Mouse (Mus musculus) gonadal fat pad, adult 2 months (tissue): ENCODE results near the gene Atf2. TPM values are rescaled to one million over a fixed set of nuclear protein-coding genes. Genes with fewer than 3 reads are reported as not detected.
A peak's percentile ranks its signal among the peaks of the same experiment; 100 is the strongest.
"Not testable (repeated sequence)": the region's sequence is repeated elsewhere in the genome, so short reads cannot be mapped to it uniquely, and the experiment has no call there.

Source experiments
- DNase-seq: peaks from one replicate; pipeline ENCODE4 v3.0.0-alpha.2; 2012; ENCODE audit warnings: low read depth
- polyA plus RNA-seq: library from polyadenylated mRNA; depleted of rRNA; stranded (reverse); fragments of >200 nt; gene quantifications from 2 replicates; pipeline ENCODE4 v1.2.3, GENCODE M21; 2012

The Atf2 gene
- polyA plus RNA-seq, 1 experiment = 12.1 TPM

DNA sequence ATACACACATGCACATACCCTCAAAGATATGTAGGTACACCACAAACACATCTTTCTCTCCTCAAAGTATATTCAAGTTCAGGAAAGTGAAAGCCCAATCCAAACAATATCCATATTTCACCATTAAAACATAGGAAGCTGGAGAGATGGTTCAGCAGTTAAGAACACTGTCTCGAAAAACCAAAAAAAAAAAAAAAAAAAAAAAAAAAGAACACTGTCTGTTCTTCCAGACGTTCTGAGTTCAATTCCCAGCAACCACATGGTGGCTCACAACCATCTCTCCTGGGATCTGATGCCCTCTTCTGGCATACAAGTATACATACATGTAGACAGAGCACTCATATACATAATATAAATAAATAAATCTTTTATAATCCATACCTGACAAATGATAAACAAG, 6.4 kb downstream of the Atf2 start:
- no peak for DNase-seq

DNA sequence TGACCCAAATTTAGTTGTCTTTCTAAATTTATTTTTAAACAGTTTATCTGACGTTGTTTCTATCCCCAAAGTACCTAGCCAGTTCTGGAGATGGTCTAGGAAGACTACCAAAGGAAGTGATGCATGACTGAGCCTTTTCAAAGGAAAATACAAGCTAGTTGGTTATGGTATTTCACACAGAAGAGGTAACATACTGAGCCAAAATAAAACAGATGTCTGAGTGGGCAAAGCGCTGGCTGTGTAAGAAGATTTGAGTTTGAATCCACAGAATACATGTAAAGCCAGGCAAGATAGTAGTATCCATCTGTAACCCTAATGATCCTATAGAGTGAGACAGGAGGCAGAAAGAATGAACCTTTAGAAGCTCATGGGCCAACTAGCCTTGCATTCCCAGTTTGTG, 14.5 kb downstream of the Atf2 start:
- no peak for DNase-seq

DNA sequence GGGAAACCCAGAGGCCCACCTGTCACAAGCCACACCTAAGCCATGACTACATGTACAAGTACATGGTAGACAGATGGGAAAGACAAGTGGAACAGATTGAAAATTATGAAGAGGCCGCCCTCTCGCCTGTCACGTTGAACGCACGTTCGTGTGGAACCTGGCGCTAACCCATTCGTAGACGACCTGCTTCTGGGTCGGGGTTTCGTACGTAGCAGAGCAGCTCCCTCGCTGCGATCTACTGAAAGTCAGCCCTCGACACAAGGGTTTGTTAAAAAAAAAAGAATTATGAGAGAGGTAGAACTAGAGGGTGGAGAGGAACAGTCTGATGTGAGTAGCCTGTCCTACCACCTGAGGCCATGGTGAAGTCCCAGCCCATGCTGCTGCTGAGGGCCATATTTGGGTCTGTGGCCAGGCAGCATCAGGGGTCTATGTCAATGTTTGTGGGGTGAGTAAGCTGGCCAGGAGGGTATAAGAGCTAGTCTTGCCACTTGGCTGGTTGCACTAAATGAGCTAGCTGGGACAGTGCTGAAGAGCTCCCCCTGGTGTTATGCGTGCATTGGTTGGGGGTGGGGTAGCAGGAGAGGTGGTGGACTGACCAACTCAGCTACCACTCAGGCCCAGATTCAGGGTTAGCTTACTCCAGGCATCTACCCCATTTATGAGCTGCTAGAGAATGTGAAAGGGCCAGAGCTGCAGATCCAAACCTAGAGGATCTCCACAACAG, 24.5 kb downstream of the Atf2 start:
- peak; percentile 5 for DNase-seq

DNA sequence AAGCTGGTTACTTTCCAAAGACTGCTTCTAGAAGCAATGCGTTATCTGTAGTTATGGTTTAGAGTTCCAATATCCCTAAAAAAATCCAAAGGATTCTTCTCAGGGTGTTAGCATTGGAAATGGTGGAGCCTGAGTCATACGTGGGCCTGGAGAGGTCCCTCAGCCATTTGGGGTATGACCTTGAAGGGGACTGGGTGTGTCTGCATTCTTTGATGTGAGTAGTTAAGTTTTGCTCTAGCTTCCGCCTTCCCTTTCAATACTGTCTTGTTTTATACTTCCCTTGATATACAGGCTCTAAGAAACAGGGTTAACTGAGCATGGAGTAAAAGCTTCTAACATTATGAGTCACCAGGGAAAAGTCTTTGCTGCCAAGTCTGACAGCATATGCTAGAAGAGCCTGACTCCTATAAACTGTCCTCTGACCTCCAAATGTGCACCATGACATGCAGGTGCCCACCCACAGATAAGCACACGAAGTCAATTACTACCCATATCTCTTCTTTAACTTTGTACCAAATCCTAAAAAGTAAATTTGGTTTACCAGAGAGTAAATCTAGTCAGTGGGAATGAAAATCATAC, 32.3 kb downstream of the Atf2 start:
- DNase-seq = no peak

DNA sequence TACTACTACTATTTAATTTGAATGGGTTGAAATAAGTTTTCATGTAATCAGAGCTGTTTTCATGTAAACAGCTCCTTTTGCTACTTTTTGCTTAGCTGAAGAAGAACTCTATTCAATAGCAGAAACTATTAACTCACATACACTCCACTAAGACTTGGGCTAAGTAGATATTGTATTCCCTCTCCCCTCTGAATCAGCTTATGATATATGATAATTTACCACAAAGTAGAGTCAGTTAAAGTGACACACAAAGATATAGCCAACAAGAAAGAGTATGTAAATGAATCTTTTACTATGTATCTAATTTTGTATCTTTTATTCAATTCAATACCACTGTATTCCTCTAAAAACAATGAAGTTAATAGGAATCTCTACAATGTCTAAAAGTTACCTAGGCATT, 35.1 kb downstream of the Atf2 start:
- no peak for DNase-seq

DNA sequence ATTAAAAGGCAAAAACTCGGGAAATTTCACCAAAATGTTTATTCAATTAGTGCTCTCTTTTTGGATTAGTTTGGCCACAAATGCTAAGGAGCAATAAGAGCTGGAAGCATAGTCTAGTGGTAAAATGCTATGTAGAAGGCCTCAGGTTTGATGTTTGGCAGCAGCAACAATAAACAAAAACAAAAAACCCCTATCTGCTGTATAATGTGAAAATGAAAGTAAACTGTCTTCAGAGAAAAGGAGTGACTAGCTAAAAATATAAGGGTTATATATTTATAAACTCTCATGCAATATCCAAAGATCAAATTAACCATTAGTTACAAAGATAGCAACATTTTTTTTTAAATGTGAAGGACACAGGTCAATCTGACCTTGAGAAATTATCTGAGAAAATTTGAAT, 36.2 kb downstream of the Atf2 start:
- no peak for DNase-seq

DNA sequence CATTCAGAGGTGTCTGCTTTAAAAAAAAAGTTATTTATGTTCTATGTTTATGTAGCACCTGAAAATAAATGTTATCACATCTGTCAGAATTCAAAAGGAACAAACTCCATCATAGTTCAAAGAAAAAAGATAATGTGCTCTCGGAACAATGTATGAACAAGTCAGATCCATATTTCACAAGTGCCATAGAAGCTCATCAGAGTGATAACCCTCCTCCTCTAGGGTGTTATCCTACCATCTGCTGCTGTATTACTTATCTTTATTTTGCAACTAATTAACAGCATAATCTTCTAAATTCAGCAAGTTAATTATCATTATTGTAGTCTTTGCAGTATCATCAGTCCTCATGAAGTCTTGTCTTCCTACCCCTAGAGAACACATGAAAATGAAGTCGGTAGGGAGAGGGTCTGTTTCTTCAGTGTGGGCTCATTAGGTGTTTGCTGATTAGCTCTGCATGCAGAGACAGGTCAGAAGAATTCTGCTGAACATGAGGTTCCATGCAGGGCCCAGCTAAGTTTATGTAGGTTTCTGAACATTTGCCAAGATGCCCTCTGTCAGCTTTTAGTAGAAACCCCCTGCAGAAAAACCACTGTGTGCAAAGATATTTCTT, 57.9 kb downstream of the Atf2 start:
- no peak for DNase-seq

DNA sequence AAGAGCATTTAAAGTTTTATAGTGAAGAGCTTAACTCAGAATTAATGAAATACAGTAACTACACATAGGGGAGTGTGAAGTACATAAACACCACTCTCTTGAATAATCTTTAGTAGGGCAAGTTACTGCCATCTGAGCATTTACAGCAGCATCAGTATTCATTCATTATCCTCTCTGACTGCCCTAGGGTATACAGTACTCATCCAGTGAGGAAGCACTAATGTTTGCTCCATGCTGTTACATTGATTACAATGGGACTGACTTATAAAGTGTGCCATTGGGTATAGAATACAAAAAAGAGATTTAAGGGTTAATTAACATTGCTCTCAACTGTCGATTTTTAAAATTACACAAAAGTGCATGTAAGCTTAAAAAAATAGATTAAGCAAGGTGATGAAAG, 59.2 kb downstream of the Atf2 start:
- no peak for DNase-seq

DNA sequence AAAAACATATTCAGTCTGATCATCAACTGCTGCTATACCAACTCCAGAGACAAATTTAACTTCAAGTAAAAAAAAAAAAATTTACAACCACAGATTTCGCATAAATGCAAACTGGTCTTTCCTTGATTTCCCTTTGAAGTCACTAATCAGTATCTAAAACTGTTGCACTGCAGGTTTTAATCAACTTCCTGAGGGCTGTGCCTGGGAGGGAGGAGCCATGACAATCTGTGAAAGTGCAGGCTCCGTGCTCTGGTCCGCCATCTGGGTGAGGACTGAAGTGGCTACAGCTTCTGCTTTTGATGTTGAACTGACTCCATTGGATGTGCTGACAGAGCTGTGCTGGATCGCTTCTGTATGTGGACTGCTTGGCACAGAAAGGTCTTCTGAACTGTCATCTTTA, 73.7 kb downstream of the Atf2 start:
- no peak for DNase-seq

DNA sequence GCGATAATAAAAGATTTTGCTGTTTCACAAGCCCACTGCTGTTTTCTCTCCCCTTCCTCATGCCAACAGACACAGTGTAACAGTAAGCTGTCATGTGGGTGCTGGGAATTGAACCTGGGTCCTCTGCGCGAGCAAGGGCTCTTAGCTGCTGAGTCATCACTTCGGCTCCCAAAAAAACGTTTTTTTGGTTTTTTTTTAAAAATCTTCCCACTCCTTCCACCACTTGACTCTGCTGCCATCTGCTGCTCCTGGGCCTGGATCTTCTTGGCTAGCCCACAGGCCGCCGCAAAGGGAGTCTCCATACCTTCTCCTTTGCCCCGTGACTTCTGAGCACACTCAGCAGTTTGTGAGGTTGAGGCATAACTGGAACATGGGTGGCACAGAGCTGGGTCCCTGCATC, 84.8 kb downstream of the Atf2 start:
- no peak for DNase-seq

DNA sequence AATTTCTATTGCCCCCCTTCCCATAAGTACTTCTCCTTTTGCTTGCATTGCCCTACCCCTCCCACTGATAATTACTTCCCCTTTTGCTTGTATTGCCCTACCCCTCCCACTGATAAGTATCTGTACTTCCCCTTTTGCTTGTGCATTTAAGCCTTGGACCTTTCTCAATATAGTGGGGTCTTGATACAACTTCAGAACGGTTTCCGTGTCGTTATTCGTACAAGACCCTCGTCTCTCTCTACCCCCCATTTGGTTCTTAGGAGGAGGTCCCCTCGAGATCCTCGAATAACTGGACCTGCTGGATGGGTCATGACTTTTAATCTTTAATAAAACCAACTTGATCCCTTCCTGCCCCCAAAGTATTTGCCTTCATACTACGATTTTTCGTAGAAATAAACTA, 92.3 kb downstream of the Atf2 start:
- DNase-seq = not testable (repeated sequence)

DNA sequence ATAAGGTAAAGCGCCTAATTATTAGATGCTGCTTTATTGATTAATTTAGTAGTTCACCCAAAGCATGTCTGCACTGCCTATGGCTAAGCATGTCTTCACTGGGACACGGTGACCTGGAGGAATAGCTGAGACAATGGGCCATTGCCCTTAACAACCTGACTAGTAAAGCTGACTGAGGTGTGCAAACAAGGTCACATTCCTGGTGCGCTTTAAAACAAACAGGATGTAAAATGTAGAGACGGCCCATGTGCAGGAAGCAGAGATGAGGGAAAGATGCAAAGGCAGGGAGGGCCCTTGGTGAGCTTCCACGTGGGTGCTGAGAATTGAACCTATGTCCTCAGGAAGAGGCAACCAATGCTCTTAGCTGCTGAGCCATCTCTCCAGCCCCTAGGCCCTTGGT, 93.7 kb downstream of the Atf2 start:
- no peak for DNase-seq

DNA sequence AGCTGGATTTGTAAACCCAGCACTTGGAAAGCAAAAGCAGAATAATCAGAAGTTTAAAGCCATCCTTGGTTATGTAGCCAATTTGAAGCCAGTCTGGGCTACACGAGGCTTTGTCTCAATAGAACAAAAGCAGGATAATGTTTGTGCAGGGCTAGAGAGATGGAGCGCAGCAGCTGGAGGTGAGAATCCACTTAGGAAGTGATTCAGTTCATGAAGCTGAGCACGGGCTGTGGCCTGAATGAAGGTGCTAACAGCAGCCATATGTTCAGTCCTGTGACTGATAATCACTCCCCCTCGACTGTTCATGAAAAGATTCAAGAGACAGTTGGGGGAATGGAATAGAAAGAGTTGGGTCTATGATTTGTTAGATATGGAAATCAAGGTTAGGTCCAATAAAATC, 94.3 kb downstream of the Atf2 start:
- DNase-seq = no peak

DNA sequence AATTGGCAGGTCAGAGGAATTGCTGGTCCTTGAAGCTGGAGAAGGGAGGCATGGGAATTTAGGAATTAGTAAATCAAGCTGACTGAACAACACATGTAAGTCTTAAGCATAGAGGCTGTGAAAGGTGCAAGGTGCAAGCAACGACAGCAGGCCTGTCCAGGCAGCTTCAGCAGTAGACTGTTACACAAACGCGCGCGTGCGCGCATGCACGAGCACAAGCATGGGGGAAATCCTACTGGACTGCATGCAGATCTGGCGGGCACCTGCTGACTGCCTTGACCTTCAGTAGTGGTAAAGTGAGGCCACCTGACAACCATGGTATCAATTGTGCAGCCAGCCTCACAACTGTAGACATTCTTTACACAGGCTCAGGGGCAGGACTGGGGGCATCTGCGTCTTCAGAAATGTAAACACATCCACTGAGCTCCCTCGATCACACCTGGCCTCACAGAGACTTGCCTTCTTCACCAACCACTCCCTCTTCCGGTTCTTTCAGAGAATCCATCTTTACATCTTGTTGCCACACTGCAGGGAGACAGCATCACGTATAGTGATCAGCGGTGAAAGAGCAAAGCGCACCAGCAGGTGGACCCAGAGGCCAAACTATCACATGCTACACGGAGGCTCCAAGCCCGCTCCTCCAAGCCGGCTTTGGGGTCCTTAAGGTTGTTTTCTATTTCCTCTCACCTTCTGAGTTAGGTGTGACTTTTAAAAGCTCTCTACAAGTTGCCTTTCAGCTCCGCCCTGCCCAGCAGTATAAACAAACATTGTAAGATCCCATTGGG, 100.4 kb downstream of the Atf2 start:
- DNase-seq = no peak

DNA sequence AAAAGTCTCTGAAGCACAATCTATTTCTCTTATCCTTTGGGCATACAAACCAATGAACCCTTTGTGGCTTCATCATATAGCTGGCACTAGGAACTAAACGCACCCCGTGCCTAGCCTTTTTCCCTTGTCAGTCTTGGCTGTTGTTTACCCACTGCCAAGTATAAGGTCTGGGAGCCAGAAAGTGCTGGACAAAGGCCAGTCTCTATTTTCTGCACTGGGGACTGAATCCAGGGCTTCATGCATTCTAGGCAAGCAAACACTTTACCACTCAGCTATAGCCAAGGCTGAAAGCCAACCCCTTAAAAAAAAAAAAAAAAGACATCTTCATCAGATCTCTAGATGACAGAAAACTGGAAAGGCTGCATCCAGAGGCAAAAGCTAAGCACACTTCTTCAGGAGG, 102.1 kb downstream of the Atf2 start:
- no peak for DNase-seq

DNA sequence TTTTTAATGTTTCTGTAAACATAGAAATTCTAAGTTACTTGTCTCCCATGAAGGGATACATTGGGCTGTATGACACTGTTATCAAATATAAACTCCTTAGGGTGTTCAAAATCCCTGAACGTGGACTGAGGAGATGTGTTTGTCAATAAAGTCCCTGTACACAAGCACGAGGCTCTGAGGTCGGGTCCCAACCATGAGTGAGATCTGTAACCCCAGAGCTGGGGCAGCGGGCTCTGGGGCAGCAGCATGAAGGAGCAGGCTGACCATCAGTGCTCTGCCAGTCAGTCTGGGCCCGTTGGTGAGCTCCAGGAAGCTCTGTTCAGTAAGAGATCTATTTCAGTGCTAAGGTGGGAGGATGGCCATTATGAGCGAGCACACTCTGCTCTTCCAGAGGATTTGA, 104.0 kb downstream of the Atf2 start:
- no peak for DNase-seq

DNA sequence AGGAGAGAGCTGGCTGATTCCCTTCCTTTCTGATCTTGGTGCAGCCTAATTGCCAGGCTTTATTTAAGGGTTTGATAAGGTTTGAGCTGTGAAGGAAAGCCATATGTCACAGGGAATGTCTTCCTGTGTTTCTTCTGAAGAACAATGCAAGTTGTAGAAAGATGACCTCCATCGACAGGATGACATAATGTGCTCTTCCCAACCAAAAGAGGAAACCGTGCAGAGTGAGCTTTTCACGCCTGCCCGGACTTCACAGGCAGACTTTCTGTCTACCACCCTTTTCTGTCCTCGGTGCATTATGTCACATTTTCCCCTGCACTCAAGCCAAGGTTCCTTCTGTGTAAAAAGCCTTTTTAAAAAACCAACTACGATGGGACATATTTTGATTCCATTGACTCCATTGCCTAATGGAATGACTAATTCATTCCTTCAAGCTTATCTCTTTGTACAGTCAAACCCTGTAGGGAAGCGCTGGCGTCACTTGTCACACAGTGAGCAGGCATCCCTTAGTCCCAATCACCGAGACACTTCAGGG, 110.0 kb downstream of the Atf2 start:
- no peak for DNase-seq

DNA sequence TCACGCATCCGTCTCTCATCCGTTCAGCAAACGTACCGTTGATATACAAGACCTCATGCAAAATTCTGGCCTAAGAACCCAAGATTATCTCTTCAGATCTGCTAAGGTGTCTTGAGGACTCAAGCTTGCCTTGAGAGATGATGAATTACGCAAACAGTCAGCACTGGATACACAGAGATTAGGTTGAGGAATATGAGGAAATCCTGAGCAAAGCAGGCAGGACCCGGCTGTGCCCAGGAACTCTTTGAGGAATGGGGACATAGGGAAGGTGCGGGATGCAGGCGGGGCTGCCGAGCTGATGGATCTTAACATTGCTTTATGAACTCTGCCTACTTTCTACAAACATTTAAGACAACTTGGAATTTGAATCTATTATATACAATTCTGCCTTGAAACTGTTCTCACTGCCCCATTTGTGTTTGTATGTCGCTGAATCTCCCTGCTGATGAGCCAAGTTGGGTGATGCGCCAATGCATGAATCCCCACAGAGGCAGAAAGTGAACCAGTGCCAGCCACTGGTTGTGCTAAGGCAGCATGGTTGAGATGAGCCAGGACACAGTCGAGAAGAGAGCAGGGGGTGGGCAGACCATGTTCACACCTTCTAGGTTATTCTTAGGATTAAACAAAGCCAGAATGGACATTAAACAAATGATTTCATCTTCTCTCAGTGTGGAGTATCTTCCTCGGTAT, 112.0 kb downstream of the Atf2 start:
- no peak for DNase-seq

DNA sequence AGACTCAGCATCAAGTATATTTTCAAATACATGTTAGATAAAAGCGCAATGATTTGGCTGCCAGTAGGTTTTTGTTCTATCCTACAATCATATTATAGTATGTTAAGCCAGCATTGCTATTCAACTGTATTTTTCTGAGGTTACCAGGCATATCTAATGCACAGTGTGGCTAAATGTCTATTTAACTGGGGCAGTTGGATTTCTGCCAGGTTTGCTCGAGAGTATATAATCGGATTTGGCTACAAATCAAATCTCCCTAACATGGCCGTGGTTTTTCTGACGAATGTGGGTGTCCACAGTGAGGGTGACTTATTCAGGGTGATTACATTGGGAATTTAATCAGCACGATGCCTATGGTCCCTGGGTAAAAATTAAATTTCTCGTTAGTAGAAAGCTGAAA, 112.6 kb downstream of the Atf2 start:
- DNase-seq = no peak

DNA sequence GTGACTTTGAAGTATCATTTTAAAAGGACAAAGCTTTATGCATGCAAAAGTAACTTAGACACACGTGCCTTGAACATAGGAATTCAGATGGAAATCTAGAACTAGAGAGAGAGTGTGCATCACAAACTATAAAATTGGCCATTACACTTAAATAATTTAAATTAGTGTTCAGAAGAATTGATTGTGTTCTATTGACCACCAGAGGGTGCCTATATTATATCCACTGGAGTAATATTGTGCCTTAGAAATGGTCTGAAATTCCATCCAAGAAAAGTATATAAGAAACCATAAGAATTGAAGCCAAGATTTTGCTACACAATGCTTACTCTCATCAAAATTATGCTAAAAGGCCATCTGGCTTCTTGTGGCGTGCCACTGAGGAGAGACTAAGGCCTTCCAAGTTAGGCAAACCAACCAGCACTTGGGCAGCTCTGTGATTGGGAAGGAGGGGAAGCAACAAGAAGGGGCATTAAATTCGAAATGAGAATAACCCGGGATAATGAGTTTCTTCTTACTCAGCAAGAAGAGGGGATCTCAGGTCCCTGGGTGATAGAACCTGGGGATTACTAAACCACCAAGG, 113.3 kb downstream of the Atf2 start:
- no peak for DNase-seq

DNA sequence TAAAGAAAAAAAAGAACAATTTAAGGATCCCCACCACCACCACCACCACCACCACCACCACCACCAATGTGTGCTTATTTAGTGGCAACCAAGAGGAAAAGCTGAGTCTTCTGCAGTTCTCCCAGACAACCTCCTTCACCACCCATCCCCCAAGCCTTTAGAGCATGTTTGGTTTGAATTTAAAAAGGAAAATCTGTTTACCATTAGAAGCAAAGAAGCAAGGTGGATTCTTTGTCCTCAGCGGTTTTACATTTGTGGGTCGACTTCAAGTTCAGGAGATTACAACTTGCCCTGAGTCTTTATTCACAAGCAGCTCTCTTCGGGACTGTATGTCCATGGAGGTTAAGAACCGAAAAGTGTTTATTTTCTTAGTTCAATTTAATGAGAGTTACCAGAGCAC, 115.5 kb downstream of the Atf2 start:
- no peak for DNase-seq
